Comparison of ENCODE assay signal across 12 mouse cellular contexts in genomic region chr16:62322809-62323208, GRCm38 (mm10).
DNase-seq lines count a peak whose midpoint lies in the region; ATAC-seq lines count a peak whose summit lies in the region.
"Had no signal": no experiment of that assay in that cellular context is flagged by ENCODE, and none has a peak within 500 bp of the region (broad histone marks: within the 10 kb centered on the region; RNA-seq: fewer than 3 reads in every experiment).

No protein-coding gene starts in this region.

- ATAC-seq in hindbrain, embryonic 13.5 days (ENCODE audit: low FRiP score), result 0 out of 2 replicates have a peak, but pooled peaks have one; percentile 28
- ATAC-seq in hindbrain, embryonic 12.5 days (ENCODE audit: low FRiP score), result no peak
- ATAC-seq in midbrain, embryonic 12.5 days (ENCODE audit: low FRiP score, low read depth), result 0 out of 2 replicates have a peak, but pooled peaks have one; percentile 27

- no peaks in the 10 kb centered on the region for H3K27me3 ChIP-seq in hindbrain, embryonic 13.5 days
- no peaks in the 10 kb centered on the region for H3K27me3 ChIP-seq in hindbrain, embryonic 12.5 days
- H3K27me3 ChIP-seq in midbrain, embryonic 12.5 days, result no peaks in the 10 kb centered on the region
- no peaks in the 10 kb centered on the region for H3K27me3 ChIP-seq in midbrain, embryonic 10.5 days (ENCODE audit: low read depth, poor library complexity, severe bottlenecking)
- H3K27me3 ChIP-seq: hindbrain, embryonic 15.5 days had no signal

- no peaks in the 10 kb centered on the region for H3K4me1 ChIP-seq in hindbrain, embryonic 13.5 days (replicated peaks)
- no peaks in the 10 kb centered on the region for H3K4me1 ChIP-seq in hindbrain, embryonic 12.5 days
- no peaks in the 10 kb centered on the region for H3K4me1 ChIP-seq in midbrain, embryonic 12.5 days
- H3K4me1 ChIP-seq in midbrain, embryonic 10.5 days, result no peaks in the 10 kb centered on the region
- H3K4me1 ChIP-seq: hindbrain, embryonic 15.5 days had no signal

- no peak overlapping the region for H3K4me2 ChIP-seq in hindbrain, embryonic 13.5 days
- no peak overlapping the region for H3K4me2 ChIP-seq in hindbrain, embryonic 12.5 days (replicated peaks)
- H3K4me2 ChIP-seq in midbrain, embryonic 12.5 days (replicated peaks), result no peak overlapping the region
- H3K4me2 ChIP-seq: hindbrain, embryonic 15.5 days had no signal

- no peak for DNase-seq in midbrain, embryonic 10.5 days (ENCODE audit: low spot score)
- DNase-seq in brain, adult 2 months (ENCODE audit: low read depth, low spot score), result peak; percentile 53
- DNase-seq in retina, embryonic 14.5 days (ENCODE audit: low spot score), result peak; percentile 31
- DNase-seq in natural killer cell, adult 2 months (ENCODE audit: low spot score in 2 of 2), result no peak
- DNase-seq: adrenal gland, postnatal 36 days; cerebellum, adult 9-11 months; heart, adult 18-20 months; thymus, adult 2 months had no signal

- H3K27ac ChIP-seq in hindbrain, embryonic 13.5 days, result no peak overlapping the region
- no peak overlapping the region for H3K27ac ChIP-seq in hindbrain, embryonic 12.5 days
- H3K27ac ChIP-seq in midbrain, embryonic 12.5 days (replicated peaks), result no peak overlapping the region
- no peak overlapping the region for H3K27ac ChIP-seq in midbrain, embryonic 10.5 days (replicated peaks)
- H3K27ac ChIP-seq: hindbrain, embryonic 15.5 days had no signal

- no peaks in the 10 kb centered on the region for H3K9me3 ChIP-seq in hindbrain, embryonic 13.5 days
- no peaks in the 10 kb centered on the region for H3K9me3 ChIP-seq in hindbrain, embryonic 12.5 days (replicated peaks)
- no peaks in the 10 kb centered on the region for H3K9me3 ChIP-seq in midbrain, embryonic 12.5 days
- H3K9me3 ChIP-seq in midbrain, embryonic 10.5 days (replicated peaks), result no peaks in the 10 kb centered on the region
- H3K9me3 ChIP-seq: hindbrain, embryonic 15.5 days had no signal

- H3K4me3 ChIP-seq in hindbrain, embryonic 13.5 days, result no peak overlapping the region
- H3K4me3 ChIP-seq in hindbrain, embryonic 12.5 days, result no peak overlapping the region
- H3K4me3 ChIP-seq in midbrain, embryonic 12.5 days, result no peak overlapping the region
- no peak overlapping the region for H3K4me3 ChIP-seq in midbrain, embryonic 10.5 days
- H3K4me3 ChIP-seq: hindbrain, embryonic 15.5 days had no signal

- 76% methylated on average over 1 of the region's 1 CpGs for WGBS in hindbrain, embryonic 13.5 days
- 77% methylated on average over 1 of the region's 1 CpGs for WGBS in hindbrain, embryonic 12.5 days
- 65% methylated on average over 1 of the region's 1 CpGs for WGBS in midbrain, embryonic 12.5 days
- 83% methylated on average over 1 of the region's 1 CpGs for WGBS in midbrain, embryonic 10.5 days

- H3K36me3 ChIP-seq in hindbrain, embryonic 13.5 days, result no peaks in the 10 kb centered on the region
- H3K36me3 ChIP-seq in hindbrain, embryonic 12.5 days, result no peaks in the 10 kb centered on the region
- no peaks in the 10 kb centered on the region for H3K36me3 ChIP-seq in midbrain, embryonic 12.5 days
- no peaks in the 10 kb centered on the region for H3K36me3 ChIP-seq in midbrain, embryonic 10.5 days
- H3K36me3 ChIP-seq: hindbrain, embryonic 15.5 days had no signal

- H3K9ac ChIP-seq in hindbrain, embryonic 13.5 days, result no peak overlapping the region
- no peak overlapping the region for H3K9ac ChIP-seq in hindbrain, embryonic 12.5 days
- no peak overlapping the region for H3K9ac ChIP-seq in midbrain, embryonic 12.5 days (replicated peaks)
- H3K9ac ChIP-seq: hindbrain, embryonic 15.5 days had no signal

Comparison
In these comparisons a context has a peak if more than half of its experiments do, and no peak if none do; other contexts are left out.
1. DNase-seq: peak in brain, adult 2 months (single experiment) and retina, embryonic 14.5 days (single experiment); none in midbrain, embryonic 10.5 days (single experiment) and natural killer cell, adult 2 months (0 of 2).